Mouse (Mus musculus) testis, adult 2 months (tissue): ENCODE data around the gene Tcea3. TPM values are rescaled to one million over a fixed set of nuclear protein-coding genes. Genes with fewer than 3 reads are reported as not detected.
A peak's percentile ranks its signal among the peaks of the same experiment; 100 is the strongest.

Experiments
- H3K27ac ChIP-seq: fragments of 200-500 bp; 2 replicates; pipeline ENCODE4 v1.5.1; 2012; ENCODE audit warnings: low read depth, low read length; ENCODE audit not compliant: control insufficient read depth, insufficient read depth
- H3K27me3 ChIP-seq: fragments of 200-500 bp; 2 replicates; pipeline ENCODE4 v1.6.1; 2012; ENCODE audit warnings: mild to moderate bottlenecking, low read length, moderate library complexity; ENCODE audit not compliant: control insufficient read depth, insufficient read depth
- H3K36me3 ChIP-seq: fragments of 200-500 bp; 2 replicates; pipeline ENCODE4 v1.6.1; 2012; ENCODE audit warnings: mild to moderate bottlenecking, low read length; ENCODE audit not compliant: control insufficient read depth, insufficient read depth
- H3K4me1 ChIP-seq: fragments of 200-500 bp; 2 replicates; pipeline ENCODE4 v1.6.1; 2012; ENCODE audit warnings: low read length; ENCODE audit not compliant: control insufficient read depth, insufficient read depth
- H3K4me3 ChIP-seq: fragments of 200-500 bp; 2 replicates; pipeline ENCODE4 v1.5.1; 2012; ENCODE audit warnings: low read depth, mild to moderate bottlenecking, low read length, moderate library complexity, mixed read lengths; ENCODE audit not compliant: control insufficient read depth
- CTCF ChIP-seq: fragments of 200-500 bp; IDR thresholded peaks from 2 replicates; pipeline ENCODE4 v1.5.1; 2012; ENCODE audit warnings: low read depth, mild to moderate bottlenecking, inconsistent platforms, low read length, moderate library complexity; ENCODE audit not compliant: control insufficient read depth, insufficient read depth, insufficient replicate concordance
- POLR2A ChIP-seq: fragments of 200-500 bp; IDR thresholded peaks from 2 replicates; pipeline ENCODE4 v1.6.1; 2012; ENCODE audit warnings: low read depth, mild to moderate bottlenecking, inconsistent platforms, low read length, moderate library complexity; ENCODE audit not compliant: control insufficient read depth
- polyA plus RNA-seq: library from polyadenylated mRNA; depleted of rRNA; stranded (reverse); fragments of >200 nt; gene quantifications from 2 replicates; pipeline ENCODE4 v1.2.3, GENCODE M21; 2012

Gene Tcea3
- polyA plus RNA-seq, 1 experiment, result 0.49 TPM

DNA sequence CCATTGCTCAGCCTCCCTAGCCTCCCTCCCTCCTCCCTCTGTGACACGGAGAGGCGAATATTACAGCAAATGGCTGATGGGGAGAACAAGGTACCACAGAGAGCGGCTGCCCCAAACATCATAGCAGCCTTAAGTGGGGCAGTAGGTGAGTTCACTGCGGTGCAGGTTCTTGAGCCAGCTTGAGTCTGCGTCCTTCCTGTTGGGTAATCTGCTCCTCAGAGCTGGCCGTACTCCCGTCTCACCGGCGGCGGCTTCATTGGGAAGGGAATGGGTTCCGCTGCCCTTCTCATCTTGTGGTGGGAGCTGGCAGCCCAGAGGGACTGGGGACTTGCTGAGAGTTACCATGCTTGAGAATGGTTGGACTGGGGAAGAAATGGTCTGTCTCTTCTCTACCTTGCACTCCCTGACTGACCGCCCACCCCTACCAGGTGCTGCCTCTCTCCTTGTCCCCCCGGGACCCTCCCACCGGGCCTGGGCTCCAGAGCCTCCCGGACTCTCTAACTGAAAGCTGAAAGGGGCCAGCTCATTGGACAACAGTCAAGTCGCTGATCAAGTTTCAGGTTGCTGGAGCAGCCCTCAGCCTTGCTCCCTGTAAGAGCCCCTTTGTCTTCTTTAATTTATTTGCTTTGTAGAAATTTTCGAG is 27.3 kb upstream of the Tcea3 start:
- Histone ChIP-seq H3K27me3 (no peaks in the 10 kb centered on the region), H3K27ac (no peak overlapping the region), H3K4me1 (peaks cover 2% of the 10 kb centered on the region), H3K36me3 (no peaks in the 10 kb centered on the region), H3K4me3 (no peak overlapping the region)
- TF ChIP-seq POLR2A (no peak), CTCF (no peak)

DNA sequence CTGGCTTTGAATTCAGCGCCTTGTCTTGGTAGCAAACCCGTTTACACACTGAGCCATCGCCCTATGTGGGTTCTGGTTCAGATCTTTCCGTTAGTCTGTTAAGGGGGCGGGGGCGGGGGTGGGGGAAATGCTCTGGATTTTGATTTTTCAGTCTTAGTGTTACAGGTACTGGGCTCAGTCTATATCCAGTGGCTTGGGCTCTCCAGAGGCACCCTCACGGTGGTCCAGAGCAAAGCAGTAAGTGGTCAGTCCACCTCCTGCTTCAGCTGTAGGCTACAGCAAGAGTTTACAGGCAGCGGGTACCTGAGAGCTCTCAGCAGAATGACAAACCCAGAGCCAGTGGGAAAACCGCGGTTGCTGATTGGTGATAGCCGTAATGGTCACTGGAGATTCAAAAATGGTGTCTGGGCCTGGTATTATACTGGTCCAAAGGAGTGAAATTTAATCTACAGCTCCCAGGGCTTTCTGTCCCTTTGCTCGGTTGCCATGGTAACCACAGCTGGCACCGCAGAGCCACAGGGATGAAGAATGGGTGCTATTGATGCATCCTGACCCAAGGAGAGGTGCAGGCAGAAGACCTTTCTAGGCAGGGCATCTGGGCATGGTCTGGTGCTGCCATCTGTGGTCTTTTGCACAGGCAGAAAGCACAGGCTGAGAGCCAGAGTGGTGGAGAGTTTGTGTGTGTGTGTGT is 23.8 kb upstream of the Tcea3 start:
- Histone ChIP-seq H3K4me1 (peaks cover 2% of the 10 kb centered on the region), H3K36me3 (no peaks in the 10 kb centered on the region), H3K27me3 (no peaks in the 10 kb centered on the region), H3K4me3 (peak overlapping the region; percentile 36), H3K27ac (no peak overlapping the region)
- no peak for TF ChIP-seq POLR2A
- TF ChIP-seq CTCF, result no peak

DNA sequence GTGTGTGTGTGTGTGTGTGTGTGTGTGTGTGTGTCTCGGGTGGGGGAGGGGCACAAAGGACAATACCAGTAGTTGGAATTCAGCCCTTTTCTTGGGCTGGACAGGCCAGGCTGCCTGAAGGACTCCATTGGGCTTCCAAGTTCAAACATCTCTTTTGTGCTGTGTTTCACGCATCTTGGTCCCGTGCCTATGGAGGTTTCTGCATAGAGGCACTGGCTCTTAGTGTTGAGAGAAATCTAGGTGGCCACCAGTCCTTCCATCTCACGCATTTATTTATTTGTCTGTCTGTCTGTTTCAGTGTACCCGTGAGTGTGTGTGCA is 23.3 kb upstream of the Tcea3 start:
- Histone ChIP-seq H3K27me3 (no peaks in the 10 kb centered on the region), H3K4me1 (peaks cover 2% of the 10 kb centered on the region), H3K27ac (no peak overlapping the region), H3K36me3 (no peaks in the 10 kb centered on the region), H3K4me3 (peak overlapping the region; percentile 30)
- TF ChIP-seq POLR2A, result no peak
- TF ChIP-seq CTCF, result no peak

DNA sequence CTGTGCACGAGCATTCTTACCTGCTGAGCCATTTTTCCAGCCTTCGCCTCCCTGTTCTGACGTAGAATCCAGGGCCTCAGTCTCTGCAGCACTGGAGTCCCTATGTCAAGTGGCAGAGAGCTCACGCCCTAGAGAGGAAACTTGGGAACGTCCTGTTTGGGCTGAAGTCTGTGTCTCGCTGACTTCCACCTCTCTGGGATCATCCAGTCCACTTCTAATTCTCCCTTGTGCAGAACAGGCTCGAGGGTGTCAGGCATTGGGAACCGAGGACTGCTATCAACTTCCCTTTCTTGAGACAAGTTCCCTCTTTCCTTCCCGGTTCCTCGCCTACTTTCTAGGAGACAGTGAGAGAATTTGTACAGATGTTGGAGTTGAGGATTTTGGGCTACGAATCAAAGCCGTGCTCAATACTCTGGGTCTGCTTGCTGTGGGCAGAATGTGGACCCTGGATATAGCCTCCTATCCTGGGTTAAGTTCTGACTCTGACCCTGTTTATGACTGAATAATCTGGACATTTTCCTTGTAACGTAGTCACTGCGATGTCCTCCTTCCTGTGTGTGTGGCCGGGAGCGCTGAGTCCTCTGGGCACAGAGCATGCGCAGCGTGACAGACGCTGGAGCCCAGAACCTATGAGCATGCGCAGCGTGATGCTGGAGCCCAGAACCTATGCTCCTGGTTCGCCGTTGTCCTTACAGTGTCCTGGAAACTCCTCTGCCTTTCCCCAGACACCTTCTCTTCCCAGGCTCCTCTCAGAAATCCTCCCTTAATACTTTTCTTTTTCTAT is 22.7 kb upstream of the Tcea3 start:
- no peak; the same call in 1 of the 2 replicates for TF ChIP-seq POLR2A
- TF ChIP-seq CTCF, result no peak
- H3K4me3 ChIP-seq, result peak overlapping the region; percentile 30
- H3K27me3 ChIP-seq, result no peaks in the 10 kb centered on the region
- no peak overlapping the region for H3K27ac ChIP-seq
- H3K4me1 ChIP-seq, result peaks cover 2% of the 10 kb centered on the region
- H3K36me3 ChIP-seq, result no peaks in the 10 kb centered on the region

DNA sequence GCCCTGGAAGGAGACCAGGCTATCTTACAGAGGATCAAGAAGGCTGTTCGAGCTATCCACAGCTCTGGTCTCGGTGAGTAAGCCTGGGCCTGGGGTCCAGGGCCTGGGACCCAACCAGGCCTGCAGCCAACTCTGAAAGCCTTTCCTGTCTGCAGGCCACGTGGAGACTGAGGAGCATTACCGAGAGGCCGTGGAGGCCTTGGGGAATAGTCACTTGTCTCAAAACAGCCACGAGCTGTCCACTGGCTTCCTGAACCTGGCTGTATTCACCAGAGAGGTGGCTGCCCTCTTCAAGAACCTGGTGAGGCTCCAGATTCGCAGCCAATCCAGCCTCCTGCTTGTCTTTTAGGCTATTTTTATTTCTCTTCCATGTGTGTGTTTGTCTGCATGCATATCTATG is 20.1 kb upstream of the Tcea3 start:
- no peak overlapping the region for H3K27ac ChIP-seq
- TF ChIP-seq CTCF (no peak), POLR2A (no peak)
- no peaks in the 10 kb centered on the region for H3K36me3 ChIP-seq
- no peak overlapping the region for H3K4me3 ChIP-seq
- H3K4me1 ChIP-seq, result peaks cover 2% of the 10 kb centered on the region
- no peaks in the 10 kb centered on the region for H3K27me3 ChIP-seq

DNA sequence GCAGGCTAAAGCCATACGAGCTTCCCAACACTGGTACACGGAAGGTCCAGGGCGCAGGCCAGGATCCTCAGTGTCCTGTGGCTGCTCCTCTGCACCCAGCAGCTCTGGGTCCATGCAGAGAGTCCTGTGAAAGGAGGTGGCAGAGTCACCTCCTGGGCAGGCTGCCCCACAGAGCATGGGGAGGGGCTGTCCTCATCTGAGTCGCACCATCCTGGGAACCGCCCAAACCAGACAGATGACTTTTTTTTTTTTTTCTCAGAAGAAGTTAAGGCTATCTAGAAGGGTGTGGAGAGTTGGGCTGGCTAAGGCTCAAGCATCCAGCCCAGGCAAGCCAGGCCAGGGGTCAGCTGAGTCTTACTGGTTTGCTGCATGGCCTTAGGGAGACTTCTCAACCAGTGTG is 18.9 kb upstream of the Tcea3 start:
- no peaks in the 10 kb centered on the region for H3K36me3 ChIP-seq
- H3K4me3 ChIP-seq, result no peak overlapping the region
- TF ChIP-seq POLR2A (no peak), CTCF (no peak)
- no peaks in the 10 kb centered on the region for H3K27me3 ChIP-seq
- no peak overlapping the region for H3K27ac ChIP-seq
- H3K4me1 ChIP-seq, result peaks cover 2% of the 10 kb centered on the region

DNA sequence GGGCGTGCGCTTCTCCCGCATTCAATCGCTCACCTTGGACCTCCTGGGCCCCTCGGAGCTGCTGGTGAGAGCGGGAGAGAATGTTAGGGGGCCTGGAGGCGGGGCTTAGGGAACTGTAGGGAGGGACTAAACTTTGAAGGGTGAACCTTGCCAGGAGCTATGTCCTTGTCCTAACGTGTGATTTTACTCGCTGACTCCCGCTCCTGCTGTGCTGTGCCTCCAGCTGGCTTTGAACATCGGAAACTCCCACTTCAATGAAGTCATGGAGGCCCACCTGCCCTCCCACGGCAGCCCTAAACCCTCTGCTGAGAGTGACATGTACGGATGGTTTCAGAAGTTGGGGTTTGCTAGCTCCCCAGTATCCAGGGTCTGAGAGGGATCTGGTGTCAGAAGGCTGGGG is 8.9 kb upstream of the Tcea3 start:
- Histone ChIP-seq H3K27me3 (no peaks in the 10 kb centered on the region), H3K4me1 (peaks cover 17% of the 10 kb centered on the region), H3K36me3 (no peaks in the 10 kb centered on the region), H3K27ac (no peak overlapping the region), H3K4me3 (no peak overlapping the region)
- no peak for TF ChIP-seq CTCF
- no peak for TF ChIP-seq POLR2A

DNA sequence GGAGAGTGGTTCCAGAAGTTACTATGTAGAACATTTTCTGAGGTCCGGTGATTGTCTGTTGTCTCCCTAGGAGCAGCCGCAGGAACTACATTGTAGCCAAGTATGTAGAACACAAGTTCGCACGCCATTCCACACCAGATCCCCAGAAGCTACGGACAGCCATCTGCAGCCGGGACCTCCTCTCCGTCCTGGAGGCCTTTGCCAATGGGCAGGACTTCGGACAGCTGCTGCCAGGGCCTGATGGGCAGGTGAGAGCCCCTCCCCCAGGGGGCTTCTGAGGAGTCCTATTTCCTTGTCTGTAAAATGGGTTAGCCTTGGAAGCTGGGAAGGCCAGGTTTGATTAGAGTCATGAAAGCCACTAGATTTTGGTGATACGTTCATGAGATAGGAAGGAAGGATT is 8.4 kb upstream of the Tcea3 start:
- Histone ChIP-seq H3K36me3 (no peaks in the 10 kb centered on the region), H3K27ac (no peak overlapping the region), H3K4me3 (no peak overlapping the region), H3K27me3 (no peaks in the 10 kb centered on the region), H3K4me1 (peaks cover 17% of the 10 kb centered on the region)
- TF ChIP-seq CTCF (no peak), POLR2A (no peak)
